Mouse (Mus musculus) gastrocnemius, adult 2 months (tissue): ENCODE data around the gene Olfr292. TPM values are rescaled to one million over a fixed set of nuclear protein-coding genes. Genes with fewer than 3 reads are reported as not detected.

ENCODE experiments used
- DNase-seq: peaks from one replicate; pipeline ENCODE4 v3.0.0; 2022
- H3K27ac ChIP-seq: fragments of 200-600 bp; 2 replicates; pipeline ENCODE4 v1.8.1; 2022; ENCODE audit warnings: mild to moderate bottlenecking
- H3K4me3 ChIP-seq: fragments of 200-600 bp; 2 replicates; pipeline ENCODE4 v1.8.1; 2022; ENCODE audit warnings: mild to moderate bottlenecking, moderate library complexity
- CTCF ChIP-seq: fragments of 200-600 bp; IDR thresholded peaks from 2 replicates; pipeline ENCODE4 v1.8.1; 2022; ENCODE audit warnings: antibody characterized with exemption, mild to moderate bottlenecking, moderate library complexity
- intact Hi-C: fragments of 180-260 bp; cut with DNase I; formaldehyde crosslinking; loops from one replicate; pipeline ENCODE4 v1.15.1; 2025
- long read RNA-seq, 2 experiments: library from polyadenylated mRNA; stranded (forward); transcript quantifications; one replicate each; pipeline ENCODE4 v2.0.0; 2021
- total RNA-seq, 2 experiments: library from RNA; stranded (reverse); gene quantifications; 2 replicates each; pipeline ENCODE4 v1.2.3; 2021

The Olfr292 gene
- total RNA-seq, result not detected
- long read RNA-seq, experiment 1, result 0 reads
- long read RNA-seq, experiment 2, result 0 reads

DNA sequence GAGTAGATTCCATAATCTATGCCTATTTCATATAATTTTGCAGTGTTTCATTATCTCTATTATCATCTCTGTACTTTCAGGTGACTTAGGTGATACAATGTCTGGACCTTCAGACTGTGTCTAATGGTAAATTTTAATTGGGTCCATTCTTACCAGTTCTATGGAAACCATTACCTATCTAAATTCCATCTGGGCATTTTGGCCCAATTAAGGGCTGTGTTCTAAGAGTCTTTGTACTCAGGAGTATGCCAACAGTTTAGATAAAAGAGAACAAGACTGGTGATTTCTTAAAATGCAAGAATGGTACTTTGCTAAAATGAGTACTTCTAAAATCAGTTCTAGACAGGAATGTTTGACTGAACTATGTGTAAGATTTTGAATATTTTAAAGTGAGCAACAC lies at the start of gene Olfr292:
Gene Olfr292, plus strand, starts transcription at position 301 of the 400 bp plus-strand sequence.
- no peak for DNase-seq
- intact Hi-C loops, result no loop called here
- H3K4me3 ChIP-seq, result no peak within 1 kb of the TSS
- TF ChIP-seq CTCF, result no peak
- no peak within 1 kb of the TSS for H3K27ac ChIP-seq

DNA sequence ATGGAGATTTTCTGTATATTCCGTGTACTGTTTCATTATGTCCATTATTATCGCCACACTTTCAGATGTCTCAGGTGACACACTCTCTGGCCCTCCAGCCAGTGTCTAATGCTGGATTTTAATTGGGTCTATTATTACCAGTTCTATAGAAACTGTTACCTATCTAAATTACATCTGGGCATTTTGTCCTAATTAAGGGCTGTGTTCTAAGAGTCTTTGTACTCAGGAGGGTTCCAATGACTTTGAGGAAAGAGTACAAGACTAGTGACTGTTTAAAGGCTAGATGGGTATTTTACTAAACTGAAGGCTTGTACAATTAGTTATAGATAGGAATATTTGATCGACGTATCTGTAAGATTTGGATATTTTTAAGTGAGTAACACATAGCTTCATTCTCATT lies 39.4 kb upstream of the Olfr292 start, which contains the start of gene Olfr293:
Gene Olfr293, plus strand, starts transcription at position 301 of the 400 bp plus-strand sequence.
- no peak for TF ChIP-seq CTCF

DNA sequence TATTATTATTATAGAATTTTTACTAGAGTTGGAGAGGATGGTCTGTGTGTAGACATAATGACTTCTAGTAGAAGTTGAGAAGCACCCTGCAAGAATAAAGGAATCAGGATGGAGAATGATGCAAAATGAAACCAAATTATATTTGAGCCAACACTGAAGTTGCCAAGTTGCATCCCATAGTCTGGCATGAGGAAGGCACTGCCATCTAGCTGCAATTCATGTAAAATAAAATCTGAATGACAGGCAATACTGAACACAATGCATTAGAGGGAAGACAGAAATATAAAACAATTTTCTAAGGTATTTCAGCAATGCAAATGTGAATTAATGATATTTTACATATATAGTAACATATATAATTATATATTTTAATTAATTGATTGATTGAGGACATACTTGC lies 36.9 kb downstream of the Olfr292 start:
- no peak for DNase-seq
- no peak overlapping the region for H3K4me3 ChIP-seq
- no peak overlapping the region for H3K27ac ChIP-seq
- no peak for TF ChIP-seq CTCF
- intact Hi-C loops, result no loop called here

More for the DNA sequence above, 39.4 kb upstream of the Olfr292 start, which contains the start of gene Olfr293:
- intact Hi-C loops, result no loop called here
- no peak for DNase-seq
- Histone ChIP-seq H3K4me3 (no peak within 1 kb of the TSS), H3K27ac (no peak within 1 kb of the TSS)

Other genes starting within 250 kb of the Olfr292 start
- not detected for gene Olfr299, start 228.4 kb upstream of the Olfr292 start, total RNA-seq
- gene Olfr298, start 195.8 kb upstream of the Olfr292 start, total RNA-seq, result not detected
- not detected for gene Olfr297, start 168.4 kb upstream of the Olfr292 start, total RNA-seq
- gene Olfr295, start 104.5 kb upstream of the Olfr292 start, total RNA-seq, result not detected
- not detected for gene Olfr294, start 71.7 kb upstream of the Olfr292 start, total RNA-seq
- not detected for gene Olfr293, start 39.3 kb upstream of the Olfr292 start, total RNA-seq
- under 1 TPM; 0.11 to 0.18 TPM for gene Folh1, start 87.6 kb downstream of the Olfr292 start, total RNA-seq
- gene Vmn2r77, start 106.7 kb downstream of the Olfr292 start, total RNA-seq, result not detected
- gene Vmn2r78, start 226.8 kb downstream of the Olfr292 start, total RNA-seq, result not detected